Mouse (Mus musculus) liver (tissue): Measurements from ENCODE around the gene Tbc1d22a.
"Not testable (repeated sequence)": the region's sequence is repeated elsewhere in the genome, so short reads cannot be mapped to it uniquely, and the experiment has no call there.

Experiments
- DNase-seq: peaks from one replicate; pipeline ENCODE4 v3.0.0-alpha.2; 2020; ENCODE audit warnings: mixed read lengths

Gene Tbc1d22a

DNA sequence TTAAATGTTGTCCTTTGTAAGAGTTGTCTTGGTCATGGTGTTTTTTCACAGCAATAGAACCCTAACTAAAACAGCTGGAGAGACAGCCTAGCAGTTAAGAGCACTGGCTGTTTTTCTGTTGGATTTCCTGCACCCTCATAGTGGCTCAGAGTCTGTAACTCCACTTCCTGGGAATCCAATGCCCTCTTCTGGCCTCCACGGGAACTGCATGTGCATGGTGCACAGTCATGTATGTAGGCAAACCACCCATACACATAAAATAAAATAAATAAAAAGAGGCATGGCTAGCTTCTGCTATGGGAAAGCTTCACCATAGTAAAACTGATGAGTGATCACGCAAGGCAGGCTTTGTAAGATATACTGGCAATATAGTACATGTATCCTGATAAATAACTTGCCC, 9.0 kb upstream of the Tbc1d22a start:
- DNase-seq = peak; percentile 68

DNA sequence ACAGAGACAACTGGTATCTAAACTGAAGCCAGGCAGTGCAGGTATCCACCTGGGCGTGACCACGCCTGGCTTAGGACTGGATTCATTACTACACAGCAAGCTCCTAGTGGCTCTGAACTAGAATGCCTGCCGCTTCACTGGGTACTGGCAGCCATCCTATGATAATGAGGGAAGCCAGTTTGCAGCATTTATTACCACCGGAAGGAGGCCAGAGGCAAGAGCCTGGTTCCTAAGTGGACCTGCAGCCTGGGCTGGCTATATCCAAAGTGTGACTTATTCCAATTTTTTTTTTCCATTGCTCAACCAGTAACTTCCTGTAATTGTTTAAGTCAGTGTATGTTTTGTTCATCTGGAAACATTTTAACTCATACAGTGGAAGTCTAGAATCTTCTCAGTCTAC, 7.9 kb upstream of the Tbc1d22a start:
- no peak for DNase-seq

DNA sequence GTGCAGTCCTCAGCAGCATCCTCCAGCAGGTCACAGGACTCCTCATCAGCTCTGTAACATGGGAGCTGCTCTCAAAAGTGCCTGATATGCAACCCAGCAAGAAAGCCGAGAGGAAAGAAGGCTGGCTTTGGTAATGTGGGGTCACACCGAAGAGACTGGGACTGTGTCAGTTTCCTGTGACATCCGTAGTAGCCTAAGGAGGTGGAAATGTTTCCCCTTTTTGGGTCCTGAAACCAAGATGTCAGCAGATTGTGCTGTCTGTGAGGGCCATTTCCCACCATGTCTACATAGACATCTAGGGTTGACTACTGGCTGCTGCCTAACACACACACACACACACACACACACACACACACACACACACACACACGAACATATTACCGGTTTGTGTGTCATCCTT, 2.1 kb upstream of the Tbc1d22a start:
- DNase-seq = not testable (repeated sequence)

DNA sequence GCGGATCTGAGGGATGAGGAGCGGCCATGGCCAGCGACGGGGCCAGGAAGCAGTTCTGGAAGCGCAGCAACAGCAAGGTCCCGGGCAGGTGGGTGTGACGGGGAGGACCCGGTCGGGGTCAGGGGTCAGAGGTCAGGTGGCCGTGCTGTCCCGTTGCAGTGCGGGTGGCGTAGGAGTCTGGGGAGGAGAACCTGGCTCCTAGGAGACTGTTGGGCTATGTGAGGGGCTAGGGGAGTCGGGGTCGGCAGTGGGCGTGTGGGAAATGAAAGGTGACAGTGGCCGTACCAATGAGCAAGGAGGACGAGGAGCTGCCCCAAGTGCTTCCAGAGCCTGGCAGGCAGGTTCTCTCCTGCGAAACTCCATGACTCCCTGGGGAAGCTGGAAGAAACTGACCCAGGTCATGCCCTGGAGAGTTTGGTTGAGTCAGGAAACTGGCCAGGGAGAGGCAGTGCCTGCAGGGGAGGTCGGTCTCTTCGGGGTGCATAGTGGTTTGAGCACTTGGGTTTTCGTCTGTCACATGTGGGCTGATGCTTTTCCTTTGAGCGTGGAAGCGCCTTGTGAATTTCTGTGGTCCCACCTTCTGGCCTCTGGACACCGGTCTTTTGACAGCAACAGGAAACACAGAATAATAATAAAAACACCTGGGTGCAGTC, 416 bp downstream of the Tbc1d22a start:
- no peak for DNase-seq

DNA sequence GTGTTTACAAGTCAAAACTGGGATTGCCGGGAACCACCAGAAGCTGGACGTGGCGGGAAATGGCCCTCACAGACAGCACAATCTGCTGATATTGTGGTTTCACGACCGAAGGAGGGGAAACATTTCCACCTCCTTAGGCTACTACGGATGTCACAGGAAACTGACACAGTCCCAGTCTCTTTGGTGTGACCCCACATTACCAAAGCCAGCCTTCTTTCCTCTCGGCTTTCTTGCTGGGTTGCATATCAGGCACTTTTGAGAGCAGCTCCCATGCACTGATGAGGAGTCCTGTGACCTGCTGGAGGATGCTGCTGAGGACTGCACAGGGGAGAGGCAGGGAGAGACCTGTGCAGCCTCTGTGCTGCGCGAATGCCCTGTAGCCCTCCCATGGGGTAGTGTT, 2.4 kb downstream of the Tbc1d22a start:
- not testable (repeated sequence) for DNase-seq

DNA sequence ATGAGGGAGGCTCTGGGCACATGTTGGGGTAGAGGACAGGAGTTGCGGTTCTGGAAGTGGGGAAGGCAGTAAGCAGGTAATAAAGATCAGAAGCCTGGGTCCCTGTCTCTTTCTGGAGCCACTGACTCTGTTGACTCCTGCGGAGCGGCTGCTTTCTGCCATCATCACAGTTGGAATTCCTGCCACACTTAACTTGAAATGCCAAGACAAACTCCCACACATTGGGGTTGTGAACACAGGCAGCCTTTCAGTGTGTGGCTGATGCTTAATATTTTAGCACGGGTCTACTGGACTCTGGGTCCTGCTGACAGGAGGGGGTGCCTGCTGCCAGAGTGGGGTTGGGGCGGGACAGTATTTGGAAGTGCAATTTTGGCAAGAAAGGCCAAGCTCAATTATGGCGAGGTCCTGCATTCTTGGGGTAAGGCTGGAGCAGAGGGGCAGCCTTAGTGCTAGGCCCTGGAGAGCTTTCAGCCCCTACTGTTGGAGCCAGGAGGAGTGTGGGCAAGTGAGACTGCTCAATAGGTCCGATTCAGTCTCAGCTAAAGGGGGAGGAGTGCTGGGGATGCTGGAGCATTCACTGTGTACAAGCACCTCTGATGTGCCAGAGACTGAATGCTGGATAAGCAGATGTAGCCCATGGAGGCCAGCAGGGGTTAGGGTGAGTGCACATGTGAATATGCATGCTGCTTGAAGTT, 5.4 kb downstream of the Tbc1d22a start:
- DNase-seq = no peak

DNA sequence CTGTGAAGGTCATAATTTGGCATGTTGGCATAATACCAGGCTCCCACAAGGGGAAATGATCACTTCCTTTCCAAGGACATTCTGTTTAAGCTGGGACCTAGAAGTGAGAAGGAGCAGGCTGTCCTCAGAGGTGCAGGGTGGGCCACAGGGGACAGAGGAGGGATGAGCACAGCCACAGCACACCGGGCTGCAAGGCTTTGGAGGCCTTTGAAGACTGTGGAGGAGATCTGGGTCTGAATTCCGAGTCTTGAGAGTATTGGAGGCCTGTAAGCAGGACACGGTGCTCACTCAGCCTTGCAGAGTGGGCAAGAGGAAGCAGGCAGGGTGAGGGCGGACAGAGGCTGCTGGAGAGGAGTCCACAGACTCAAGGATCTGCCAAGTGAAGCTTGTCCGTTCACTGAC, 6.0 kb downstream of the Tbc1d22a start:
- DNase-seq = no peak

DNA sequence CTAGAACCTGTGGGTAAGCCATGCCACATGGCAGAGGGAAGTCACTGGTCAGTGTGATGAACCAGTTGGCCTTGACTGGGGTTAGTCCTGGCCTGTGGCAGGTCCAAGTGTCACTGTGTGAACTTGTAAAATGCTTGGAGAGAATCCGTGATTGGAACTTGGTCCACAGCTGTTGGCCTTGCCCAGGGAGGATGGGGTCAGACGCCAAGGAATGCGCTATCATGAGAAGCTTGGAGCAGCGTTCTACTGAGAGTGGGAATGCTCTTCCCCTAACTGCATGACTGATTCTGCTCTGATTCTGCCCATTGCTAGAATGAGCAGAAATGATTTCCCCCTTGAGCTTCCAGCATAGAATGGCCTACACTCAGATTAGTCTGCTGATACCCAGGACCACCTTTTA, 6.5 kb downstream of the Tbc1d22a start:
- DNase-seq = no peak

DNA sequence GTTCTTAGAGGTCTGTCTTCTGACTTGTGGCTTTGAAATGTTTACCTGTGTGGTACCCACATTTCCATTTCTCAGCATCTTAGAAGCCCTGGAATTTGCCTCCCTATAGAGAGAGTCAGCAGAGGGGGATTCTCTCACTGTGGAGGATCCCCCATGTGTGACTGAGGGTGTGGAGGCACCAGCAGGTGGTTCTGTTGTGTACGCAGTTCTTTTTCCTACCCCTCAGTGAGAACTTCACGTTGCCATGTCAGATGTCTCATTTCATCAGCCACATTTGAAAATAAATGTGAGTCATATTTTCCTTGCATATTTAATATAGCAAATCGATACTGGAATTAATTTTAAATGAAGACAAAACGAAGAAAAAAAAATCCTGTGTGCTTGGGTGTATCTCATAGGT, 7.1 kb downstream of the Tbc1d22a start:
- DNase-seq = no peak

DNA sequence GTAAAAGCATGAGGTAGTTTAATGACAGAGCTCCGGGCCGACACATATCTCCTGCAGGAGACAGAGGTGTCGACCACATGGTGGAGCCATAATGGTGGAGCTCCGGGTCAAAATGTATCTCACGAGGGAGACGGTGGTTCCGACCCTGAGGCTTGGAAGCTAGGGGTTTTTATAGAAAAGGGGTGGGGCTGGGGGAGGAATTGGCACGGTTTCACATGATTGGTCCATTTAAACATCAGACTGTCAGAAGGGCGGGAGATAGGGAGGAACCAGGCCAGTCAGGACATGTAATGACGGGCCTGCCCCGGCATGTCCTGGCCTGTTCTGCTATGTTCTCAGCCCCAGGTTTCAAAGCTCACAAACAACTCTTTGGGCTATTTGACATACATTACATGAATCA, 7.6 kb downstream of the Tbc1d22a start:
- DNase-seq = not testable (repeated sequence)

DNA sequence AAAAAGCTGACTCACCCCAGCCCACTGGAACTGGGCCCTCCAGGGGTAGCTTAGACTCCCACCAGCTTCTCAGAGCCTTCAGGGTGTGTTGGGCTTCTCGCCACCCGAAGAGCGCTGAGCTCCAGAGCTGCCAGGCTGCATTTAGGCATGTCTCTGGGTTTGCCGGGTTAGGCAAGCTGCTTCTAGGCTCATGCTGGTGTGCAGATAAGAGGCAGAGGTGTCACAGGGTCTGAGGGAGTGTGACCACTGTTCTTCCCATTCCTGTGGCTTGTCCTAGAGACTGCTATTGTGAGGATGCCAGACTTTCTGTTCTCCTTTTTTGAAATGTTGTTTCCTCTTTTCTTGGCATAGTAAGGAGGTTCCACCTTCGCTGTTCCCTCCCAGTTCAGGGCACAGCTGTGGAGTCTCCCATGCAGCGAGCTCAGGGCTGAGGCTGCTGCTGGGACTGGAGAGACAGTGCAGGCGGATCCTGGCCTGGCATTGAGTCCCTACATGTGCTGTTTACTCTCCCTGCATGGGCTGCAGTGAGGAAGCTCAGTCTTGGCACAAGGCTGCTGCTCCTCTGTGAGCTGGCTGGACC, 10.8 kb downstream of the Tbc1d22a start:
- DNase-seq = no peak

DNA sequence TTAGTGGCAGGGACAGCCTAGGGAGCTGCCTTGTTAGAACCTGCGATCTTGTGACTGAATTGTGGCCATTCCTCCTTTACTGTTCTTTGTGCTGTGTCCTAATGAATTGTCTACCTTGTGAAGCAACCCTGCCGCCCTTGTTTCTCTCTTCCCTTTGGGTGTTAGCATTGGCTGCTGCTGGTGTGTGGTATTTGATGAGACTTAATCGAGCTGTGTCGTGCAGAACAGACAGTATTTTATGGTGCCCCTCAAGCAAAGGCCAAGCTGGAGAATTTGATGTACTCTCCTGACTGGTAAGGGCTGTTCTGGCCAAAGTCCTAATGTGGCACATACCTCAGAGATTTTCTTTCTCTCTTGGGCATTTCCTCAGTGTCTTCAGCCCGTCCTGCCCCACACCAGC, 12.0 kb downstream of the Tbc1d22a start:
- DNase-seq = no peak

DNA sequence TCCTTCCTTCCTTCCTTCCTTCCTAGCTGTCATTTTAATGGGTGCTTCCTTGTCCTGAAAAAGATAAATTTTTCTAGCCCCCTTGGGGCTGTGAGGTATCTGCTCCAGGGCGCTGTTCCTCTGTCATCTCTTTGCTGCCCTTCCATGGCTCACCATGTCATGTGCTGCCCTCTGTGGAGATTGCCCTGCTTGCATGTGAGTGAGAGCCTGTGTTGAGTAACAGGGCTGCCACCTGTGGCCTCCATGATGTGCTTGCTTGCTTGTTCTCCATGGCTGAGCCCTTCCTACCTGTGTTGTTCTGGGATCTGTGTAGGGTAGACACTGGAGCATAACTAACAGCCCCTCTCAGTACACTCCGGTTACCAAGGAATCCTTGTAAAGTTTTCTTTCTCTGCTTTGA, 12.7 kb downstream of the Tbc1d22a start:
- DNase-seq = no peak

DNA sequence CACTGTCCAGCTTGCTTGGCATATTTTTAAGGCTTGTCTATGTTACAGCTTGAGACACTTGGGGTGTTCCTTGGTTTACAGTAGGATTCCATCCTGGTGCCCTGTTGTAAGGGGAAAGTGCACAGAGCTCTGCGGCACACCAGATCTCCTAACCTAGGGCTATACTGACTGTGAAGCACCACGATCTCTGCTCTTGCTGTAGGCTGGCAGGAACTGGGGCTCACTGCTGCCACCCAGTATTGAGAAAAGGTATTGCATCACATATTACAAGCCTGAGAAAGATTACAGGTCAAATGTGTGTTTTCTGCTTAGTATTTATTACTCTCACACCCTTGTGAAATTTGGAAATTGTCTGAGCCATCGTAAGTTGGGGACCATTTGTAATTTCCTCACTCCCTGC, 13.9 kb downstream of the Tbc1d22a start:
- DNase-seq = peak; percentile 37

DNA sequence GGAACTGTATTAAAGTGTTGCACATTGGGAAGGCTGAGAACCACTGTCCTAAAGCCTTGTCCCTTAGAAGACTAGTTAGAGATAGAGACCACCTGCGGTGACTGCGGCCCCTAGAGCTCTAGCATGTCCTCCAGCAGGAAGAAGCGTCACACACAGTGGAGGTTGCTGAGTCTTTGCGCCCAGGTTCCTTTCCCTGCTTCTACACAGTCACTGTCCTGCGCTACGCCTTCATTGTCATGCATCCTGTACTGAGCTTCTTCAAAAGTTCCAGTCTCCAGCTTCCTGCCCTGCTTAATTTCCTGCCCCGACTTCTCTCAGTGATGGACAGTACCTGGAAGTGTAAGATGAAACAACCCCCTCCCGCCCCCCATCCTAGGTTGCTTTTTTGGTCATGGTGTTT, 14.8 kb downstream of the Tbc1d22a start:
- no peak for DNase-seq

DNA sequence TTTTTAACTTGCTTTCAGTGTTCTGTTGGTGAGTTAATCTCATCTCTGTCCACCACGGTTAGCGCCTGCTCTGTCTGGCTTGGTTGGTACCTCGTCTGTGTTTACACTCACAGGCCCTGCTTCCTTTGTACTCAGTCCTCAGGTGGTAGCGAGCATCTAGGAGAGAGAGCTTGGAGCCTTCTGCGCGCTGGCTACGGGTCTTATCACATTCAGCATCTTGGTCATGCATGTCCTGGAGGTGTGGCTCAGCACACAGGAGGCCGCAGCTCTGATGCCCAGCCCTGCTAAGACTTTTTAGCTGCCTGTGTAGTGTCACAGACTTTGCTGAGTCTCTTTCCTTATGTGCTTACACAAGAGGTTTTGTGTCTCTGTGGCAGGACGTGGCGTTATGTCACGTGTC, 15.4 kb downstream of the Tbc1d22a start:
- no peak for DNase-seq

DNA sequence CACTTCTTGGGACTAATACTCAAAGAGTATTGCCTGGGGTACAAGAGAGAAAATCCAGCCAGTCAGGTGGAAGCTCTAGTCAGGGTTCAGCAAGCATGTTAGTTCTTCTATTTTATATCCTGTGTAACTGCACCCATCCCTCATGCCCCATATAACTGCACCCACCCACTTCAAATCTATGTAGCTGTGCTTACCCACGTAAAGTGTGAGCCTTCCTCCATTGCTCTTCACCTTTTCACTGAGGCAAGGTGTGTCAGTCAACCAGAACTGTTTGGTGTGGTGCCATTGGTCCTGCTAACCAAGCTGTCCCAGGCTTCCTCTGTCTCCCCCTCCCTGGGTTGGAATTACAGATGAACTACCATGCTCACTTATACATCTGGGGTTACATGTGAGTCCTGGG, 16.9 kb downstream of the Tbc1d22a start:
- no peak for DNase-seq

DNA sequence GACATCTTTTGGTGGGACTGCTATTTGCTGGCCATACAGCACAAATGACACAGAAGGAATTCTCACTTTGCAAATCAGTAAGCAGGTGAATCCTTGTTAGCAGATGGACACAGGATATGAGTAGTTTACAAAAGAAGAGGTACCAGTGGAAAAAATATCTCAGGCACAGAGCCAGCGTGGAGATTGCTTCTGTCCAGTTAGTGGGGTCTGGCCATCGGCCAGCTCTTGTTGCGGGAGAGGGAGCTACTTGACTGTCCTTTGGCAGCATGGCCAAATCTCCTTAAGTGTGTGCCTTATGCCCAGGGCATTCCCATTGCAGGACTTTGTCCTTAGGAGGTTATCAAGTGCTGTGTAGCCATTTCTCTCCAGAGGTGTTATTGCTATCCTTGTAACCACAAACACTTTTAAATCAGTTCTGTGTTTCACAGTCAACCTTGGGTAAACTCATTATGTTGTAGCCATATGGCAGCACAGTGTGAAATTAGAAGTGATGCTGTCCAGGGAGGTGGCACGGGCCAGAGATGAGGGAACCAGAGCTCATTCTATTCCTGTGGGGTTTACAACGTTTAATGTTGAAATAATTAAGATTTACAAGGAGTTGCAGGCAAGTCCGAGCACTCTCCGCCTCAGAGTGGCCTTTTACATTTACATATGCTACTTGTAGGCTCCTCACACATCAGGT, 17.7 kb downstream of the Tbc1d22a start:
- DNase-seq = no peak

DNA sequence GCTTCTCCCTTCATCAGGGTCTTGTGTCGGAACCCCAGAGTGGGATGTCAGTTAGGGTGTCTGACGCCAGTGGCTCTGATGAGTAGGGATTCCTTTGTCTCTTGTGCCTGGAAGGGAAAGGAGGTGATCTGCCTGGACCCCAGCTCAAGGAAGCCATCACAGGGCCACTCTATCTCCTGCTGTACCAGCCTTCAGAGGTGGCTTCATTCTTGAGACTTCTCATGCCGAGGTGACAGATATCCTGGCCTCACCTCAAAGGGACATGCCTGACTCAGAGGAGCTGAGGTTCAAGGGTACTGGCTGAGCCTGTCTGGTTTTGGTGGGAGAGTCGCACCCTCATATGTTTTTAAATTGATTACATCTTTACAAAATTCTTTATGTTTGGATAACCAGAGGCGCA, 19.7 kb downstream of the Tbc1d22a start:
- no peak for DNase-seq

DNA sequence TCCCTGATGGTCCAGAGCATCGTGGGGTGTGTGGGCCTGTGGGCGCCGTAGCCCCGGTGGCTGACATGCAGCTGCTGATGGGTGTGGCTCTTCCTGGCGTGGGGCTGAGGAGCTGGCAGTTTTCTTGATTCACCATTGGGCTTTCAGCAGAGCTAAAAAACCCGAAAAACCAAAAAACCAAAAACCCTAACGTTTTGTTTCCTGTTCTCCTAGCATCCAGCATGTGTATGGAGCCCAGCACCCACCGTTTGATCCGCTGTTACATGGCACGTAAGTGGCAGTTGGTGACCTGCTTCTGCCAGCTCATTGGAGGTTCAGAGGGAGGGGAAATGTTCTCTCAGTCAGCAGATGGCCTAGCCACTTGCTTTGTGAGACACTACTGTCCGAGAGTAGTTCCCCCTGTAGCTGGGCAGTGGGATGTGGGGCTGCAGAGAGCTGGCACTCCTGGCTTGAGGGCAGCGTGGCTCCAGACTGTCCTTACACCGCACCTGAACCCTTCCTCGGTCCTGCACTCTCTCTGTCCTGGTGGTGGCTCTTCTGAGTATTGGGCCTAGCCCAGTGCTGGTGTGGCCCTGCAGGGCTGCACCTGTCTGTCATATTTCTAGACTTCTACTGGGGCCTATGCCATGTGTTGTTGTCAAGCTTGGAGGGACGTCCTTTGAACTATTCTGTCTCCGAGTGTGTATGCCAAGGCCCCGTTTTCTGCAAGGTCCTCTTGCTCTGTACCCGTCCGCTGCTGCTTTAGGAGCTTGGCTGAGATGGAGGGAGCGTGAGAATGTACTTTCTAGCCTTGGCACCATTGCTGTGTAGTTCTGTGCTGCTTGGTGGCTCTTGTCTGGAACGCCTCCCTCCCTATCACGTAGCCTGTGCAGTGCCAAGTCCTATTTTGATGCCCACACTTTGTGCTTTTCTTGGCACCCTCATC, 20.5 kb downstream of the Tbc1d22a start:
- DNase-seq = no peak

DNA sequence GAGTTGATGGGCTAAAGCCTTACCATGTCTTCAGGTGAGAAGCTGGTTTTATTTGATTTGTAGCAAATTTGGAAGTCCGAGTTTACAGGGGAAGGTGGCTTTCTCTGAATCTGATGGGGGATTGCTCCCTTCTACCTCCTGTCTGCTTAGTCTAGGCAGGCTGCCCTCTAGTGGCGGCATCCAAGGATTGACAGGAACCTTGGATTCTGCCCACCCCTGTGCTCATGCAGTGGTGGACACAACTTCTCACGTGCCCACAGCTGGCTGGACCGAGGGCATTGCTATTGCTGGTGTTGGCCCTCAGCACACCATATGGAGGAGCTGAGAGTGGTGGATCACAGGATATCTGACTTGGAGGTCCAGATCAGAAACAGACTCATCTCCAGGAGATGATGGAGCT, 22.0 kb downstream of the Tbc1d22a start:
- peak; percentile 63 for DNase-seq

DNA sequence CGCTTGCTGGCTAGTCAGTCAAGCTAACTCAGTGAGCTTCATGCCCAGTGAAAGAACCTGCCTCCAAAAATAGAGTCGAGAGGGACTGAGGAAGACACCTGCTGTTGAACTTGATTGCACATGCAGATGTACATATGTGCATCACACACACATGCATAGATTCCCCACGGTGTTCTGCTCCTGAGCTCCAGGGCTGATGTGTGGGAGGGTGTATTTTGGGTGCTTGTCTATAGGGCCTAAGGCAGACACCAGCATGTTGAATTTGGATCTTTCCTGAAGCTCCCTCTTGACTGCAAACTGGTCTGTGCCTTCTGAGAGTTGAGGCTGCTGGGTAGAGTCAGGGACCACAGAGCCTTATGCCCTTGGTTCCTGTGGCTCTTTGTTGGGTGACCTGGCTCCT, 23.8 kb downstream of the Tbc1d22a start:
- no peak for DNase-seq

DNA sequence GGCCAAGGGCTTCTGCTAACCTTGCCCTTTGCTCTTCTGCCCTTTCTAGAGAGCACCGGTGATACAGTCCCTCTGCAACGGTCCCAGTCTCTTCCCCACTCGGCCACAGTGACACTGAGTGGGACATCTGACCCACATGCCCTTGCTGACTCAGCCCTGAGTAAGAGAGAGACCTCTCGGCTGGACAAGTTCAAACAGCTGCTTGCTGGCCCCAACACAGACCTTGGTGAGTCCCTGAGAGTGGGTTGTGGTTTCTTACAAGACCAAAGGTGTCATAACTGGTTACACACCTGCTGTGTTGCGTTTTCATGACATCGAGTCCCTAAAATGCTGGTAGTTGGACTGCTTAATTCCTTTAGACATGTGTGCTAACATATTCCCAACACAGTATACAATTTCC, 24.8 kb downstream of the Tbc1d22a start:
- no peak for DNase-seq
